Mouse (Mus musculus) cerebellum, adult 9-11 months (tissue): ENCODE data around the gene Lmna.

Experiments
- DNase-seq: peaks from one replicate; pipeline ENCODE4 v3.0.0; 2022

Gene Lmna

GRCm38 (mm10) chr3:88499580-88499979 lies 10.2 kb downstream of the Lmna start:
- DNase-seq, result no peak

GRCm38 (mm10) chr3:88495741-88496415 lies 13.9 kb downstream of the Lmna start:
- peak; percentile 53 for DNase-seq

- peak; percentile 46 for DNase-seq
These were observed 14.7 kb downstream of the Lmna start for GRCm38 (mm10) chr3:88494836-88495628.

GRCm38 (mm10) chr3:88493706-88494582 lies 15.8 kb downstream of the Lmna start:
- DNase-seq, result no peak

- DNase-seq, result no peak
These were observed 22.4 kb downstream of the Lmna start for GRCm38 (mm10) chr3:88487396-88487795.

- DNase-seq, result no peak
These were observed 22.9 kb downstream of the Lmna start for GRCm38 (mm10) chr3:88486887-88487286.

GRCm38 (mm10) chr3:88486043-88486442 lies 23.7 kb downstream of the Lmna start:
- no peak for DNase-seq

- DNase-seq, result no peak
These were observed 25.0 kb downstream of the Lmna start for GRCm38 (mm10) chr3:88484597-88485316.

- peak; percentile 74 for DNase-seq
These were observed 26.1 kb downstream of the Lmna start for GRCm38 (mm10) chr3:88483621-88484020.

- no peak for DNase-seq
These were observed 26.6 kb downstream of the Lmna start for GRCm38 (mm10) chr3:88483141-88483540.

GRCm38 (mm10) chr3:88482336-88482735 lies 27.4 kb downstream of the Lmna start:
- DNase-seq, result no peak

GRCm38 (mm10) chr3:88481372-88482040 lies 28.2 kb downstream of the Lmna start:
- DNase-seq, result no peak

- no peak for DNase-seq
These were observed 29.1 kb downstream of the Lmna start for GRCm38 (mm10) chr3:88480679-88481078.

- no peak for DNase-seq
These were observed 29.9 kb downstream of the Lmna start for GRCm38 (mm10) chr3:88479828-88480227.

GRCm38 (mm10) chr3:88479163-88479562 lies 30.6 kb downstream of the Lmna start:
- DNase-seq, result no peak

- peak; percentile 76 for DNase-seq
These were observed 32.0 kb downstream of the Lmna start for GRCm38 (mm10) chr3:88477735-88478134.

- no peak for DNase-seq
These were observed 33.4 kb downstream of the Lmna start for GRCm38 (mm10) chr3:88476403-88476802.

- DNase-seq, result no peak
These were observed 36.2 kb downstream of the Lmna start for GRCm38 (mm10) chr3:88473571-88473970.

- DNase-seq, result no peak
These were observed 36.7 kb downstream of the Lmna start for GRCm38 (mm10) chr3:88473020-88473419.

- no peak for DNase-seq
These were observed 38.7 kb downstream of the Lmna start for GRCm38 (mm10) chr3:88470943-88471479.

GRCm38 (mm10) chr3:88469466-88469865 lies 40.3 kb downstream of the Lmna start:
- DNase-seq, result no peak
